Mouse (Mus musculus) bone marrow macrophage, adult 2 months (primary cell): Measurements from ENCODE around the gene Urb1.

ENCODE experiments used
- CTCF ChIP-seq: IDR thresholded peaks from 2 replicates; pipeline ENCODE4 v1.5.1; 2012; ENCODE audit warnings: low read depth, mild to moderate bottlenecking, low read length, moderate library complexity
- POLR2A ChIP-seq: IDR thresholded peaks from 2 replicates; pipeline ENCODE4 v1.6.1; 2012; ENCODE audit warnings: mild to moderate bottlenecking, low read depth, low read length, borderline replicate concordance

- no peak for TF ChIP-seq CTCF
- peak; percentile 47; the same call in 1 of the 2 replicates for TF ChIP-seq POLR2A
These were observed 82.7 kb downstream of the Urb1 start, which contains the start of gene Mis18a for GRCm38 (mm10) chr16:90727233-90728115.
